Mouse (Mus musculus): ENCODE results near the gene Ung. TPM values are rescaled to one million over a fixed set of nuclear protein-coding genes. Genes with fewer than 3 reads are reported as not detected.

The Ung gene
- total and polyA plus RNA-seq, 2 experiments from 2014 or later: 6.7 to 9.1 TPM

GRCm38 (mm10) chr5:114119806-114120205 lies 10.4 kb upstream of the Ung start:
- H3K4me1 ChIP-seq (ENCODE audit: insufficient read depth): no peaks in the 10 kb centered on the region
- H3K9ac ChIP-seq: no peak overlapping the region
- 88% methylated on average over 4 of the region's 4 CpGs for WGBS
- H3K4me2 ChIP-seq (ENCODE audit: low read depth): no peak overlapping the region
- no peak for TF ChIP-seq CTCF (IDR thresholded peaks at IDR 0.05; ENCODE audit: low read depth)
- ATAC-seq (no peak), DNase-seq (no peak)
- H3K27ac ChIP-seq (ENCODE audit: low read depth, low read length): no peak overlapping the region
- H3K4me3 ChIP-seq (ENCODE audit: low read depth, low read length): no peak overlapping the region
- peaks cover 79% of the 10 kb centered on the region for H3K36me3 ChIP-seq (ENCODE audit: insufficient read depth)
- H3K27me3 ChIP-seq (ENCODE audit: insufficient read depth, low read length): no peaks in the 10 kb centered on the region
- H3K9me3 ChIP-seq (ENCODE audit: low read length): no peaks in the 10 kb centered on the region

GRCm38 (mm10) chr5:114126008-114126407 lies 4.2 kb upstream of the Ung start:
- Histone ChIP-seq H3K4me2 (ENCODE audit: low read depth) (no peak overlapping the region), H3K9me3 (ENCODE audit: low read length) (no peaks in the 10 kb centered on the region), H3K4me3 (ENCODE audit: low read depth, low read length) (no peak overlapping the region), H3K4me1 (ENCODE audit: insufficient read depth) (no peaks in the 10 kb centered on the region), H3K27ac (ENCODE audit: low read depth, low read length) (no peak overlapping the region), H3K36me3 (ENCODE audit: insufficient read depth) (peaks cover 33% of the 10 kb centered on the region), H3K9ac (no peak overlapping the region), H3K27me3 (ENCODE audit: insufficient read depth, low read length) (no peaks in the 10 kb centered on the region)
- no peak for TF ChIP-seq CTCF (IDR thresholded peaks at IDR 0.05; ENCODE audit: low read depth)
- ATAC-seq (no peak), DNase-seq (no peak)
- 91% methylated on average over 3 of the region's 3 CpGs for WGBS

GRCm38 (mm10) chr5:114126499-114127244 lies 3.5 kb upstream of the Ung start:
- Histone ChIP-seq H3K36me3 (ENCODE audit: insufficient read depth) (peaks cover 26% of the 10 kb centered on the region), H3K9ac (no peak overlapping the region), H3K4me1 (ENCODE audit: insufficient read depth) (peaks cover 2% of the 10 kb centered on the region; the same call in 1 of the 2 replicates), H3K4me3 (ENCODE audit: low read depth, low read length) (peak overlapping the region; percentile 68; the same call in 1 of the 2 replicates), H3K4me2 (ENCODE audit: low read depth) (peak overlapping the region; percentile 96), H3K27ac (ENCODE audit: low read depth, low read length) (no peak overlapping the region), H3K27me3 (ENCODE audit: insufficient read depth, low read length) (no peaks in the 10 kb centered on the region), H3K9me3 (ENCODE audit: low read length) (no peaks in the 10 kb centered on the region)
- no peak for ATAC-seq
- no peak for TF ChIP-seq CTCF (IDR thresholded peaks at IDR 0.05; ENCODE audit: low read depth)
- DNase-seq: no peak
- WGBS: 92% methylated on average over 7 of the region's 7 CpGs

GRCm38 (mm10) chr5:114127374-114128349 lies 2.5 kb upstream of the Ung start, which contains the start of gene Alkbh2:
TSS of gene Alkbh2 (minus strand) at chr5:114128218.
- Histone ChIP-seq H3K4me3 (ENCODE audit: low read depth, low read length) (peak within 1 kb of the TSS; percentile 68), H3K36me3 (ENCODE audit: insufficient read depth) (peaks cover 18% of the 10 kb centered on the region), H3K9ac (peak within 1 kb of the TSS; percentile 64), H3K27me3 (ENCODE audit: insufficient read depth, low read length) (no peaks in the 10 kb centered on the region), H3K9me3 (ENCODE audit: low read length) (no peaks in the 10 kb centered on the region), H3K27ac (ENCODE audit: low read depth, low read length) (peak within 1 kb of the TSS; percentile 66), H3K4me2 (ENCODE audit: low read depth) (peak within 1 kb of the TSS; percentile 96), H3K4me1 (ENCODE audit: insufficient read depth) (peaks cover 4% of the 10 kb centered on the region; the same call in 1 of the 2 replicates)
- WGBS: 2% methylated on average over 69 of the region's 69 CpGs
- ATAC-seq: peak; percentile 14
- peak; percentile 90 for DNase-seq
- peak; percentile 99 for TF ChIP-seq CTCF (IDR thresholded peaks at IDR 0.05; ENCODE audit: low read depth)

- ATAC-seq: no peak
- no peaks in the 10 kb centered on the region for H3K27me3 ChIP-seq (ENCODE audit: insufficient read depth, low read length)
- no peak for DNase-seq
- TF ChIP-seq CTCF (IDR thresholded peaks at IDR 0.05; ENCODE audit: low read depth): no peak
- peak overlapping the region; percentile 61 for H3K4me3 ChIP-seq (ENCODE audit: low read depth, low read length)
- H3K27ac ChIP-seq (ENCODE audit: low read depth, low read length): no peak overlapping the region
- WGBS: 81% methylated on average over 15 of the region's 15 CpGs
- H3K9me3 ChIP-seq (ENCODE audit: low read length): no peaks in the 10 kb centered on the region
- no peak overlapping the region for H3K9ac ChIP-seq
- H3K4me2 ChIP-seq (ENCODE audit: low read depth): peak overlapping the region; percentile 94
- H3K4me1 ChIP-seq (ENCODE audit: insufficient read depth): peaks cover 4% of the 10 kb centered on the region; the same call in 1 of the 2 replicates
- H3K36me3 ChIP-seq (ENCODE audit: insufficient read depth): no peaks in the 10 kb centered on the region
Observed at GRCm38 (mm10) chr5:114129550-114130210, 506 bp upstream of the Ung start.

- no peak for TF ChIP-seq CTCF (IDR thresholded peaks at IDR 0.05; ENCODE audit: low read depth)
- Histone ChIP-seq H3K4me2 (ENCODE audit: low read depth) (peak overlapping the region; percentile 94), H3K9me3 (ENCODE audit: low read length) (no peaks in the 10 kb centered on the region), H3K27me3 (ENCODE audit: insufficient read depth, low read length) (no peaks in the 10 kb centered on the region), H3K27ac (ENCODE audit: low read depth, low read length) (peak overlapping the region; percentile 22; the same call in 1 of the 2 replicates), H3K9ac (peak overlapping the region; percentile 48), H3K4me3 (ENCODE audit: low read depth, low read length) (peak overlapping the region; percentile 61), H3K36me3 (ENCODE audit: insufficient read depth) (no peaks in the 10 kb centered on the region), H3K4me1 (ENCODE audit: insufficient read depth) (peaks cover 4% of the 10 kb centered on the region; the same call in 1 of the 2 replicates)
- WGBS: under 1% methylated on average over 87 of the region's 87 CpGs
- peak; percentile 95 for DNase-seq
- peak; percentile 98 for ATAC-seq
Observed at GRCm38 (mm10) chr5:114130698-114131520, 723 bp downstream of the Ung start.
